Mouse (Mus musculus) layer of hippocampus, adult 2 months (tissue): ENCODE data around the gene Dnaaf5. TPM values are rescaled to one million over a fixed set of nuclear protein-coding genes. Genes with fewer than 3 reads are reported as not detected.

Experiments used
- DNase-seq, 2 experiments: peaks; one replicate each; pipeline ENCODE4 v3.0.0; 2022; ENCODE audit warnings: low spot score in 2 of 2
- H3K27ac ChIP-seq: fragments of 200-600 bp; 2 replicates; pipeline ENCODE4 v1.8.1; 2022
- H3K4me3 ChIP-seq: fragments of 200-600 bp; 2 replicates; pipeline ENCODE4 v1.8.1; 2022; ENCODE audit warnings: mild to moderate bottlenecking
- CTCF ChIP-seq: fragments of 200-600 bp; conservative IDR thresholded peaks from 2 replicates; pipeline ENCODE4 v1.8.1; 2022; ENCODE audit warnings: antibody characterized with exemption, mild to moderate bottlenecking, moderate library complexity
- total RNA-seq, 2 experiments: library from RNA; stranded (reverse); gene quantifications; 2 replicates each; pipeline ENCODE4 v1.2.3; 2021

Dnaaf5 gene
- total RNA-seq, 2 experiments from 2014 or later, result 5.7 to 10.7 TPM

DNA sequence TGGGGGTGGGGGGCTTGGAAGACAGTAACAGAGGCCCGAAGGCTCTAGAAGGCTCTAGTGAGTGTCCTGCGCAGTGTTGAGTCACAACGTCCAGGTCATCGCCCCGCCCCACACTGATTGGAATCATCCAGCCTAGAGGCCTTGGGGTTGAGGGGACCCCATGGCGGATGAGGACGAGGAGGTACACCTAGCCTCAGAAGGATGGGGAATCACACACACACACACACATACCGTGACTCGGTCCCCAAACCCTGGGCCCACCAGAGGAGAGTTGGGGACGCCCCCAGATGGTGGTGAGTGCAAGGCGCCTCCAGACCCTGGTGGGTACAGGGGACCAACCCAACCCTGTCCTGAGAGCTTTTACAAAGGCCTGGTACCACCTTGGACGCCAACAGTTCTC is 20.9 kb upstream of the Dnaaf5 start:
- peak in 1 of 2 experiments; percentile 22 for DNase-seq
- no peak for TF ChIP-seq CTCF
- H3K27ac ChIP-seq, result peak overlapping the region; percentile 92
- peak overlapping the region; percentile 60 for H3K4me3 ChIP-seq

DNA sequence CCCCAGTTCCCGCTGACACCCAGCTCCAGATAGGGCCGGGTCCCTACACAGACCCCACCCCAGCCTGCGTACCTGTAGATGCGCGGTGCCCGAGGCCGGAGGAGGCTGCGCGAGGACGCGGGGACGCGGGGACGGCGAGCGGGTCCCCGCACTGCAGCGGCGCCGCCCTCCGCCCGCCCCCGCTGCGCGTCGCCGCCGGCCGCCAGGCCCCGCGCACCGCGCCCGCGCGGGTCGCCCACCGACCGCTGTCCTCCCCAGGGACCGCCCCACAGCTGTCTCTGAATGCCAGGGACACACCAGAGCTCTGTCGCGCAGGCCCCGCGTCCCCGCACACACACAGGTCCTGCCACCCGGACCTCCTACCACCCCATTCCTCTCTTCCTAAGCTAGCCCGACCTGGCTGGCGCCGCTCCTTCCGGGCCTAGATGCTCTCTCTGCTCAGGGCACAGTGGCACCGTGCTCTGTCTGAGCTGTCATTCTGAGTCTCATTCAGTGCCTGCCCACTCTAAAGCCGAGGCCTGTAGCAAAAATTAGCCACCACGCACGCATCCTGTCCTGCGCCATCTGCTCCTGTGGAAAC is 20.4 kb upstream of the Dnaaf5 start:
- TF ChIP-seq CTCF, result no peak
- Histone ChIP-seq H3K27ac (peak overlapping the region; percentile 92), H3K4me3 (peak overlapping the region; percentile 60)
- peak in 1 of 2 experiments; percentile 36 for DNase-seq

DNA sequence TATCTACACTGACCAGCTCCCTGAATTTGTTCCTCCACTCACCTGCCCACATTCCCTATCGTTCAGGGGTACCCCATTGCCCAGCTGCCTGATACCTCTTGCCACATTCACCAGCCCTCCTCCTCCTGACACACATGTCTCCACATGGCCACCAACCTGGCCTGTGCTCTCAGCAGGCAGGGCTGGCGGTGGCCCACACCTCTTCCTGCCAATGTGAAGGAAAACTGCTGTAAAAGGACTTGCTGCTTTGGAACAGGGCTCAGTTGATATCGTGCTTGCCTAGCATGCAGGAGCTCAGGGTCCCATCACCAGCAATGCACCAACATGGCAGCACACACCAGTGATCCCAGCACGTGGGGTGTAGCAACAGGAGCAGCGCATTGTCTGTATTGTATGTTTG is 19.7 kb upstream of the Dnaaf5 start:
- no peak overlapping the region for H3K4me3 ChIP-seq
- no peak for TF ChIP-seq CTCF
- DNase-seq, result no peak
- peak overlapping the region; percentile 92 for H3K27ac ChIP-seq

DNA sequence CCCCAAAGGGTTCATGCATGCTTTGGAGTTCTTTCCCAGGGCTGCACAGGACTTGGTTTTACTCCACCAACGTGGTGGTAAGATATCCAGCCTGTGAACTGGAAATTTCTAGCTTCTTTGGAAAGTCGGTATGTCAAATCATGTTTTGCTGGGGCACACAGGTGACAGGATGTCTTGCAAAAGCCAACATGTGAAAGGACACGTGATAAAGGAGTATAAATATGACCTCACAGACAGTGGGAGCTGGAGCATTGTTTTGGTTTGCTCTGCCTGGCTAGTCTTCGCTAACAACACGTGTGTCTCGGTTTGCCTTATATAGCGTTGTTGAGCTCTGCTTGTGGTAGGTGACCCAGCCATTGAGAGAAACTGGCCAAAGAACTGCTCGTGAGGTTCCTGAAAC is 15.5 kb upstream of the Dnaaf5 start:
- DNase-seq, result no peak
- no peak overlapping the region for H3K27ac ChIP-seq
- H3K4me3 ChIP-seq, result no peak overlapping the region
- TF ChIP-seq CTCF, result no peak

DNA sequence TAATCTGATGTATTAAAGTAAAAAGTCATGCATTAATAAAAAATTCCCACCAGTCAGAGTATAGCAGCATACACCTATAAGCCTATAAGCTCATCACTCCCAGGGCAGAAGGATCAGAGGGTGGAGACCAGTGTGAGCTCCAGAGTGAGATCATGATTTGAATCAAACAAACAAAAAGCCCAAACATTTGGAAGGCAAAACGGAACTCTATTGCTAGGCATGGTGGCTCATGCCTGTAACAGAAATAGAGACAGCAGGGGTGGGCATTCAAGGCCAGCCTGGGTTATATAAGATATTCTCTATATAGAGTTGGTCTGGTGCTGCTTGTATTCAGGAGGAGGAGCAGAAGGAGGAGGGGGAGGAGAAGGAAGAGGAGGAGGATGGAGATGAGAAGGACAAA is 13.7 kb upstream of the Dnaaf5 start:
- Histone ChIP-seq H3K4me3 (no peak overlapping the region), H3K27ac (no peak overlapping the region)
- TF ChIP-seq CTCF, result no peak
- no peak for DNase-seq

GRCm38 (mm10) chr5:139137176-139137575 is 12.8 kb upstream of the Dnaaf5 start:
- no peak overlapping the region for H3K4me3 ChIP-seq
- no peak for DNase-seq
- no peak for TF ChIP-seq CTCF
- no peak overlapping the region for H3K27ac ChIP-seq

- TF ChIP-seq CTCF, result no peak
- H3K27ac ChIP-seq, result peak overlapping the region; percentile 64; the same call in 1 of the 2 replicates
- DNase-seq, result peak; percentile 80 to 91
- H3K4me3 ChIP-seq, result no peak overlapping the region
These were observed 11.6 kb upstream of the Dnaaf5 start for GRCm38 (mm10) chr5:139138261-139138925.

DNA sequence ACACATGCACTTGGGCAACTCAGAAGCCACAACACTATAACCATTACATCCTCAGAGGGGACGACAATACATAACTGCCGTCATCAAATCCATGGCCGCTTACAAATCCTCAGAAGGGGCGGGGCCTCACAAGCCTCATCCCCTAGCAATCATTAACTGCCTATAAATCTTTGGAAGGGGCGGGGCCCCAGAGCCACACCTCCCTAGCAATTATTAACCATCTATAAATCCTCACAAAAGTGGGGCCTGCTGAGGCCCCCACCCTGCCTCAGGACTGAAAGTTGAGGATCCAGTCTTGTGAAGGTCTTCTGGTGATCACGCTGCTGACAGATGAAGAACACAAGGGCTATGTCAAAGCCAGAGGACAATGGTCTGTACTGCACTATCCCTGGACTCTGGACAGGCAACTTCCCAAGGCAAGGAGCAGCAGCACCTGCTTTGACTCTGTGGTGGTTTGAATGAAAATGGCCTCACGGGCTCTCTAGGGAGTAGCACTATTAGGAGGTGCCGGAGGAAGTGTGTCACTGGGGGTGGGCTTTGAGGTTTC is 11.0 kb upstream of the Dnaaf5 start:
- no peak for TF ChIP-seq CTCF
- DNase-seq, result no peak
- Histone ChIP-seq H3K4me3 (no peak overlapping the region), H3K27ac (no peak overlapping the region)

- DNase-seq, result no peak
- no peak for TF ChIP-seq CTCF
- H3K4me3 ChIP-seq, result no peak overlapping the region
- H3K27ac ChIP-seq, result no peak overlapping the region
These were observed 9.4 kb upstream of the Dnaaf5 start for GRCm38 (mm10) chr5:139140589-139140988.

DNA sequence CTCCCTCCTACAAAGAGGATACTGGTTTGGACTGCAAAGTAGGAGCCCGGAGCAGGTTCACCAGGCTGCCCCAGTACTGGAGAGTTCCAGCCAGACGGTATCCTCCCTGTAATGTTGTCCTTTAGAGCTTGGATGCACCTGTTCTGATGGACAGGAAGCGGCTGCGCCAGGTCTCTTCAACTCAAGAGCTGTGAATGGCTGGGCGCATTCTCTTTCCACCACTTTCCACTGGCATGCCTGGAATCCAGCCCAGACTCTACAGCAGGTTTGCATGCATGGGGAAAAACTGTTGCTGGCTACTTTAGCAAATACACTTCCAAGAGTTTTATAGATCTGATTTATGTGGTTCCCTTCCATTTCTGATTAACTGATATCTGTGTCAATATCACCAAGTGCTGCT is 8.7 kb upstream of the Dnaaf5 start:
- Histone ChIP-seq H3K4me3 (no peak overlapping the region), H3K27ac (no peak overlapping the region)
- DNase-seq, result no peak
- no peak for TF ChIP-seq CTCF

DNA sequence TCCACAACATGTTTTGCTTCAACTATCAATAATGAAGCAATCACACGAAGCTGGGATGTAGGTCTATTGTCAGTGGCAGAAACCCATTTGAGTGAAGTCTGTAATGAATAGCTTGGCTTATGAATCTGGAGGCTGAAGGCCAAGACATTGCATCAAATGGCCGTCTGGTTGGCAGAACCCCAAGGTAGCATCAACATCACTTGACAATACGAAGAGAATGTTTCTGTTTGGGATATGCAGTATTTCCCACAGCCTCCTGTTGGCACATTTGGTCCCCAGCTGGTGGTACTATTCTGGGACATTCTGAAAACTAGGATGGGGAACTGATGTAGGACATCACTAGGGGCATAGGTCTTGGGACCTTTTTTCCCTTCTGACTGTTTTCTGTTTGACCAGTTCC is 6.1 kb upstream of the Dnaaf5 start:
- DNase-seq, result no peak
- TF ChIP-seq CTCF, result no peak

DNA sequence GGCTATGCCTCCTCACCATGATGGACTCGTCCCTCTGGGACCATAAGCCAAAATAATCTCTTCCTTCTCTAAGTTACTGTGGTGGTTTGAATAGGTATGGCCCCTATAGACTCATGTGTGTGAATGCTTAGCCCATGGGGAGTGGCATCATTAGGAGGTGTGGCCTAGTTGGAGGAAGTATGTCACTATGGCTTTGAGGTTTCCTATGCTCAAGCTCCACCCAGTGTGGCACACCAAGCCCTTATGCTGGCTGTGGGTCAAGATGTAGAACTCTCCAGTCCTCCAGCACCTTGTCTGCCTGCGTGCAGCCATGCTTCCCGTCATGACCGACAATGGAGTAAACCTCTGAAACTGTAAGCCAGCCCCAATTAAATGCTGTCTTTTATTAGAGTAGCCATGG is 4.3 kb upstream of the Dnaaf5 start:
- Histone ChIP-seq H3K4me3 (no peak overlapping the region), H3K27ac (no peak overlapping the region)
- DNase-seq, result no peak
- TF ChIP-seq CTCF, result no peak

More for the DNA sequence above, 6.1 kb upstream of the Dnaaf5 start:
- H3K27ac ChIP-seq, result no peak overlapping the region
- H3K4me3 ChIP-seq, result no peak overlapping the region

DNA sequence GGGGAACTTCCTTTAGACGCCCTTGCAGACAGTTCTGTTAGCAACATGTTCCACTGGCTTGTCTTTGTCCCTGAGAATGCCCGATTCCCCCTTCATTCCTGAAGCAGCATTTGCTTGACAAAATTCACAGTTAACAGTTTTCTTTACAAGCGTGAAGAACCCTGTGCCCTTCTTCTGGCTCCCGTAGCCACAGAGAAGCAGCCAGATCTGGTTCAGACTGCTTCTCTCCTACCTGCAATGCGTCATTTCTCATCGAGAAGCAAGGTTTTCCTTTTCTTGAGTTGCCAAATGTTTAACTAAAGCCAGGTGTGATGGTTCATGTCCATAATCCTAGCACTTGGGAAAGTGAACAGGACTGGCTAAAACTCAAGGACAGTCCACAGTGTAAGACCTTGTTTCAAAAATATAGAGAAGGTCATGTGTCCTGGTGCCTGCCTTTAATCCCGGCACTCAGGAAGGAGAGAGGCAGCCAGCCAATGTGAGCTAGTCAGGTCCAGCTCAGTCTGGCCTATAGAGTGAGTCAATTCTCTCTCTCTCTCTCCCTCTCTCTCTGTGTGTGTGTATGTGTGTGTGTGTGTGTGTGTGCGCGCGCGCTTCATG is 3.4 kb upstream of the Dnaaf5 start:
- H3K27ac ChIP-seq, result peak overlapping the region; percentile 32; the same call in 1 of the 2 replicates
- no peak for TF ChIP-seq CTCF
- no peak for DNase-seq
- H3K4me3 ChIP-seq, result no peak overlapping the region
